Mouse (Mus musculus): ENCODE measurements around the gene B3gnt7. TPM values are rescaled to one million over a fixed set of nuclear protein-coding genes. Genes with fewer than 3 reads are reported as not detected.

Gene B3gnt7
- polyA plus RNA-seq, 1 experiment: 1.0 TPM

DNA sequence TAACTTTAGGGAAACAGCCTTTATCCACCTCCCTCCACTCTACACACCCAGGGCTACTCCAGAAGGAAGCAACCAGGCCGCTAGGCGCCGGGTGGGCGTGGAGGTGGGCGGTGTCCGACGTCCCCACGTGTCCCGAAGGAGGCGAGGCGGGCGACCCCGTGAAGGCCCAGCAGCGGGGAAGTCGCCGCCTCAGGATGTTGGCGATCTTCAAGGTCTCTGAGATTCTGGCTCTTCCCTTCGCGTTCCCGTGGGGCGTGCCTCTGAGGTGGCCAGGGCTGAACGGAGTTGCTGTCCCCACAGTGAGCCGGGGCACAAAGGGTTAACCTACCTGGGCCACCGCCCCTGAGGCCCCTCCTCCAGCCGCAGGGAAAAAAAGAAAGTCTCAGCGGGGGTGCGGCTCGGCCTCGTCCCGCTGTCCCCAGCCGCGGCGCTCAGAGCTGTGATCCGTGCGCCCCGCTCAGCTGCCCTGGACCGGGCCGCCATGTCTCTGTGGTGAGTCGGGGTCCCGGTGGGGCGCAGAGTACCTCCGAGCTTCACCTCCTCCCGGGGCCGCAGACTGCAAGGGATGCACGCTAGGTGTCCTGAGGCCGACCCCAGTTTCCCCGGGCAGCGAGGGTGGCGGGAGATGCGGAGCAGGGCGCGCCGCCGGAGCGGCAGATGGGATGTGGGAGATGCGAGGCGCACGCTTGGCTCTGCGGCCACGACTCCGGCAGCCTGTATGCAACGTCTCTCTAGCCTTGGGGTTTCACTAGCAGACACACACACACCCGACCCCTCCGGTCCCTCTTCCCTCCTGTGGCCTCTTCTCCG lies 636 bp downstream of the B3gnt7 start:
- DNase-seq: peak; percentile 18 to 37
- Histone ChIP-seq H3K27me3 (ENCODE audit: control insufficient read depth, insufficient read depth, low read length) (no peaks in the 10 kb centered on the region), H3K27ac (ENCODE audit: insufficient read depth, low read length) (no peak overlapping the region), H3K4me3 (replicated peaks; ENCODE audit: insufficient read depth, low read depth, low read length) (peak overlapping the region; percentile 52), H3K4me1 (ENCODE audit: control insufficient read depth, insufficient read depth, low read length) (0 out of 2 replicates have a peak, but pooled peaks cover 4% of the 10 kb centered on the region)
- TF ChIP-seq CTCF (IDR thresholded peaks at IDR 0.05; ENCODE audit: borderline replicate concordance, insufficient read depth, low read depth, low read length) (no peak), POLR2A (IDR thresholded peaks at IDR 0.05; ENCODE audit: borderline replicate concordance, insufficient read depth, low read length) (no peak)
- WGBS: under 1% methylated on average over 65 of the region's 65 CpGs

GRCm38 (mm10) chr1:86303873-86304250 lies 1.2 kb downstream of the B3gnt7 start:
- no peak for DNase-seq
- WGBS: 8% methylated on average over 16 of the region's 16 CpGs
- 0 out of 2 replicates have a peak, but pooled peaks cover 4% of the 10 kb centered on the region for H3K4me1 ChIP-seq (ENCODE audit: control insufficient read depth, insufficient read depth, low read length)
- H3K27ac ChIP-seq (ENCODE audit: insufficient read depth, low read length): no peak overlapping the region
- no peaks in the 10 kb centered on the region for H3K27me3 ChIP-seq (ENCODE audit: control insufficient read depth, insufficient read depth, low read length)
- H3K4me3 ChIP-seq (replicated peaks; ENCODE audit: insufficient read depth, low read depth, low read length): peak overlapping the region; percentile 52
- TF ChIP-seq CTCF (IDR thresholded peaks at IDR 0.05; ENCODE audit: borderline replicate concordance, insufficient read depth, low read depth, low read length) (no peak), POLR2A (IDR thresholded peaks at IDR 0.05; ENCODE audit: borderline replicate concordance, insufficient read depth, low read length) (no peak)

GRCm38 (mm10) chr1:86306686-86307085 lies 4.1 kb downstream of the B3gnt7 start:
- Histone ChIP-seq H3K4me1 (ENCODE audit: control insufficient read depth, insufficient read depth, low read length) (0 out of 2 replicates have a peak, but pooled peaks cover 4% of the 10 kb centered on the region), H3K27ac (ENCODE audit: insufficient read depth, low read length) (no peak overlapping the region), H3K27me3 (ENCODE audit: control insufficient read depth, insufficient read depth, low read length) (no peaks in the 10 kb centered on the region), H3K4me3 (replicated peaks; ENCODE audit: insufficient read depth, low read depth, low read length) (no peak overlapping the region)
- TF ChIP-seq CTCF (IDR thresholded peaks at IDR 0.05; ENCODE audit: borderline replicate concordance, insufficient read depth, low read depth, low read length) (no peak), POLR2A (IDR thresholded peaks at IDR 0.05; ENCODE audit: borderline replicate concordance, insufficient read depth, low read length) (no peak)
- no peak for DNase-seq
- 58% methylated on average over 3 of the region's 3 CpGs for WGBS

- DNase-seq: no peak
- H3K27me3 ChIP-seq (ENCODE audit: control insufficient read depth, insufficient read depth, low read length): no peaks in the 10 kb centered on the region
- WGBS: 82% methylated on average over 7 of the region's 7 CpGs
- H3K4me3 ChIP-seq (replicated peaks; ENCODE audit: insufficient read depth, low read depth, low read length): no peak overlapping the region
- TF ChIP-seq CTCF (IDR thresholded peaks at IDR 0.05; ENCODE audit: borderline replicate concordance, insufficient read depth, low read depth, low read length) (no peak), POLR2A (IDR thresholded peaks at IDR 0.05; ENCODE audit: borderline replicate concordance, insufficient read depth, low read length) (no peak)
- 0 out of 2 replicates have a peak, but pooled peaks cover 4% of the 10 kb centered on the region for H3K4me1 ChIP-seq (ENCODE audit: control insufficient read depth, insufficient read depth, low read length)
- no peak overlapping the region for H3K27ac ChIP-seq (ENCODE audit: insufficient read depth, low read length)
These were observed 4.6 kb downstream of the B3gnt7 start for GRCm38 (mm10) chr1:86307177-86307762.

DNA sequence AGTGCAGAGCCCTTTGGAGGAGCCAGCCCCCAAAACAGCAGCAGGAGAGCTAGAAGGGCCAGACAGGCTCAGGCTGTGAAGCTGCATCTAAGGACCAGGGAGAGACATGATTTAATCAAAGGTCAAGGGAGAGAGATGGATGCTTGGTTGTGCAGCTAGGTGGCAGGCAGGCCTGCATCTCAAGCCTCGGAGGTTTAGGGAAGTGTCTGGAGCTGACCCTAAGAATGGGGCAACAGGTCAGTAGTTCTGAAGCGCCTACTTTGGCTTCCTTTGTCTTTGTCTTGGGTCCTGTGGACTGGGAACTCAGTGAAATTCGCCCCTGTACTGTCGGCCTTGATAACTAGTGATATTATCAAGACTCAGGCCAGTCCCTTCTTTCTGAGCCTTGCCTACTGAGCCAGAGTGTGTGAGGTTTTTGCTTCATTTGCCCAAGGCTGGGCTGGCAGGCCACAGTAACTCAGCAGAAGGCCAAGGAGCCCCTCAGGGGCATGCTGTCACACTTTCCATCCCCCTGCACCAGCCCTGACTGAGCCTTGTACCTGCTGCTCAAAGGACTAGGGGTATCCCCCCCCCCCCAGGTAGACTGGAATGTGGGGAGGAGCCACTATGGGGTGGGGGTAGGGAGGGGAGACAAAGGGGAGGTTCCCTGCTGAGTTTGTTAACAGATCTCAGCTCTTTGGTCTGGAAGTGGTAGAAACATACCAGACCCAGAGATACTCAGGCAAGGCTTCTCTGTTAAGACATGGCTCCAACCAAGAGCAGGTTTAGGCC lies 5.4 kb downstream of the B3gnt7 start:
- TF ChIP-seq POLR2A (IDR thresholded peaks at IDR 0.05; ENCODE audit: borderline replicate concordance, insufficient read depth, low read length) (no peak), CTCF (IDR thresholded peaks at IDR 0.05; ENCODE audit: borderline replicate concordance, insufficient read depth, low read depth, low read length) (no peak)
- WGBS: 75% methylated on average over 4 of the region's 4 CpGs
- Histone ChIP-seq H3K27me3 (ENCODE audit: control insufficient read depth, insufficient read depth, low read length) (no peaks in the 10 kb centered on the region), H3K4me3 (replicated peaks; ENCODE audit: insufficient read depth, low read depth, low read length) (no peak overlapping the region), H3K4me1 (ENCODE audit: control insufficient read depth, insufficient read depth, low read length) (0 out of 2 replicates have a peak, but pooled peaks cover 4% of the 10 kb centered on the region), H3K27ac (ENCODE audit: insufficient read depth, low read length) (no peak overlapping the region)
- no peak for DNase-seq

DNA sequence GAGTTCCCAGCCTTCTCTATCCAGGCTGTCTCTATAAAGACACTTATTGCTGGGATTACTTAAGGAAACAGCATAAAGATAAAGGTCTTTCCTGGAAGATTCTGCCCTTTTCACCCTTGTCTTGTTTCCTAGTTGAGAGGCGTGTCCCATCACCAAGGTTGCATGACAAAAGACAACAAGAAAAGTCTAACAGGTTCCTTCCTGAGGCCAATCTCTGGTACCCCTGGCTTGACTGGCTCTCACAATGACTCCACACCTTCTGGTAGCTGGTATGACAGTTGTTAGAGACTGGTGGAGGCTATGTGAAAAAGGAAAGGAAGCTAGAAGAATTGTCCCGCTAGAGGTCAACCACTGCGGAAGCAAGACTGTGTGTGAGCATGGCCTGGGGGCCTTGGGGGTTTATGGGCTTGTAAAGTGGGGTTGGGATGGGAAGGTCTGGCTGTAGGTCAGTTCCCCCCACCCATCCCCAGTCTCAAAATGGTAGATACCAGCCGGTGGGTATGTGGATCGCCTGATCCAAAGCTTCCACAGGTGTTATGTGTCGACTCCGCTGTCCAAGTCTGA lies 6.7 kb downstream of the B3gnt7 start:
- Histone ChIP-seq H3K4me3 (replicated peaks; ENCODE audit: insufficient read depth, low read depth, low read length) (no peak overlapping the region), H3K4me1 (ENCODE audit: control insufficient read depth, insufficient read depth, low read length) (0 out of 2 replicates have a peak, but pooled peaks cover 4% of the 10 kb centered on the region), H3K27ac (ENCODE audit: insufficient read depth, low read length) (no peak overlapping the region), H3K27me3 (ENCODE audit: control insufficient read depth, insufficient read depth, low read length) (no peaks in the 10 kb centered on the region)
- 95% methylated on average over 7 of the region's 7 CpGs for WGBS
- DNase-seq: no peak
- no peak for TF ChIP-seq POLR2A (IDR thresholded peaks at IDR 0.05; ENCODE audit: borderline replicate concordance, insufficient read depth, low read length)
- TF ChIP-seq CTCF (IDR thresholded peaks at IDR 0.05; ENCODE audit: borderline replicate concordance, insufficient read depth, low read depth, low read length): no peak

DNA sequence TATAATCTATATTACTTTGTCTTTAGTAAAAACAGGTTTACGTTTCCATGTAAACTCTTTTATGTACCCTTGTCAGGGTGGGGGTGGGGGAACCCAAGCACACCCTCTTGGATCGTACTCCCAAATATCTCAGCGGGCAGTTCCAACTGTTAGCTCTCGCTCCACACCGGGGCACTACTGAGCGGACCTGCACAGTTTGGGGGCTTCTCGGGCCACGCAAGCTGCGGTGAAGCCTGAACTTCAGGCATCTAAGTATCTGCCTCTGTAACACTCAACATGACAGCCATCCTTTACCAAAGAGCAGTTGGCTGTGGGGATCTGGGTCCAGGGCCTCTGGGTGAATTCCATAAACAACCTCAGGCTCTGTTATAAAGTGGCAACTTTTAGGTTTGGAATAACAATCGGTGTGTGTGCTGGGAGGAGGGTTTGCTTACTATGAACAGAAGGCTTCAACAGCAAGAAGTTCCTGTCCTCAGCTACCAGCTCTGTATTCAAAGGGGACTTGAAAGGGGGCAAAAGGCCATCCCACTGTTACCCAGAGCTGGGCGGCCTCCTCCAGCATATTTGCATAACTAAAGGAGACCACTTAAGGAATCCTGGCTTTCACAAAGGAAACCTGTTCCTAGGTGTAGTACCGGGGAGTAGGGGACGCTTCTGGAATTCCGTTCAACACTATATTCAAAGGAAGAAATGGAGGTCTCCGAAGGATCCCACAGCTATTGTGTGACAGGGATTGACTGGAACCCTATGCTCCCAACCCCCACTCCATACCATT lies 8.1 kb downstream of the B3gnt7 start:
- DNase-seq: no peak
- TF ChIP-seq CTCF (IDR thresholded peaks at IDR 0.05; ENCODE audit: borderline replicate concordance, insufficient read depth, low read depth, low read length) (no peak), POLR2A (IDR thresholded peaks at IDR 0.05; ENCODE audit: borderline replicate concordance, insufficient read depth, low read length) (no peak)
- Histone ChIP-seq H3K4me3 (replicated peaks; ENCODE audit: insufficient read depth, low read depth, low read length) (no peak overlapping the region), H3K4me1 (ENCODE audit: control insufficient read depth, insufficient read depth, low read length) (0 out of 2 replicates have a peak, but pooled peaks cover 4% of the 10 kb centered on the region), H3K27ac (ENCODE audit: insufficient read depth, low read length) (no peak overlapping the region), H3K27me3 (ENCODE audit: control insufficient read depth, insufficient read depth, low read length) (no peaks in the 10 kb centered on the region)
- WGBS: 47% methylated on average over 15 of the region's 15 CpGs

All from cerebellum, adult 2 months (tissue).